Mouse (Mus musculus): ENCODE results near the gene Gm10638. TPM values are rescaled to one million over a fixed set of nuclear protein-coding genes. Genes with fewer than 3 reads are reported as not detected.

The Gm10638 gene
- polyA plus RNA-seq, 1 experiment from 2014 or later: 5.9 TPM

DNA sequence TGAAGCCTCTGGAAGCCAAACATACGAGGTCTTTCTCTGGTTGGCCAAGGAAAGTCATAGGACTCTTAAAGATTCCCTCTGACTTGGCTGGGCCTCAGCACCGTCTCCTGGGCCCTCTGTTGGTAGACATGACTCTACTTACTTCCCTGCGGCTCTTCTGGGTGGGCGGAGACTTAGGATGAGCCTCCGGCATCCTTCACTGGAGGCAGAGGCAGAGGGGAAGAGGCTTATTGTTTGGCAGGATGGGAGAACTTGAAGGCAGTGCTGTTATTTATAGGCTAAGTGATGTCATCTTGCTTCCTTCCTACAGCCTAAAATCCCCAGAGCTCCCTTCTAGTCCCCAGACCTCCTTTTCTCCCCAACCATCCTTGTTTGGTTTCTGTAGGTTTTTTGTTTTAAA is 41.0 kb downstream of the Gm10638 start:
- no peak overlapping the region for H3K27ac ChIP-seq (replicated peaks; ENCODE audit: low read depth, low read length)
- H3K4me3 ChIP-seq (ENCODE audit: low read depth, low read length): no peak overlapping the region
- H3K4me1 ChIP-seq (ENCODE audit: control insufficient read depth, insufficient read depth, low read length): 0 out of 2 replicates have a peak, but pooled peaks cover 2% of the 10 kb centered on the region
- no peak overlapping the region for H3K9ac ChIP-seq (ENCODE audit: low read length)
- ATAC-seq (ENCODE audit: insufficient number of reproducible peaks, low FRiP score, low TSS enrichment, low read depth) (no peak), DNase-seq (ENCODE audit: low spot score) (no peak)
- no peaks in the 10 kb centered on the region for H3K27me3 ChIP-seq (ENCODE audit: control insufficient read depth, insufficient read depth, low read length)
- no peaks in the 10 kb centered on the region for H3K9me3 ChIP-seq (ENCODE audit: control insufficient read depth, low read length)
- 54% methylated on average over 5 of the region's 5 CpGs for WGBS
- H3K4me2 ChIP-seq (ENCODE audit: low read depth, severe bottlenecking): no peak overlapping the region
- no peaks in the 10 kb centered on the region for H3K36me3 ChIP-seq (ENCODE audit: control insufficient read depth, insufficient read depth, low read length)

DNA sequence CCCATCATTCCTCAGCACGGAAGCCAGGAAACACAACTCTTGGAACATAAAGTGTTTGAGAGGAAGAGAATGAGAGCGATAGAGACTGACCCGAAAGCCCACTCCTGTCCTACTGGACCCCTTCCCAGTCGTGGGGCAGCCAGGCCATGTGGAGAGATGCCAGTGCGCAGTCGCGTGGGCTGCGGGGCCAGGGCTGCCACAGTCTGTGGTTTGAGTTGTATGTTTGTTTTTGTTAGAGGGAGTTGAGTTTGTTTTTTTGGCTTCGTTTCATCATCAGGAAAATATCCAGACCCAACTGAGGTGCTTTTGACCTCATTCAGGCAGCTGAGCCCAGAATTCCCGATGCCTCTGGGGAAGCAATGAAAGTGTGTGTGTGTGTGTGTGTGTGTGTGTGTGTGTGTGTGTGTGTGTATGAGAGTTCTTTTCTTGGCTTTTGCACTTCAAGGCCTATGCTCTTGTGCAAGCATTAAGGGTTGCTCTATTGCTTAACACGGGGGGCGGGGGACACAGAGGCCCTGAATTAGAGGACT is 42.5 kb downstream of the Gm10638 start:
- Histone ChIP-seq H3K4me2 (ENCODE audit: low read depth, severe bottlenecking) (no peak overlapping the region), H3K9me3 (ENCODE audit: control insufficient read depth, low read length) (no peaks in the 10 kb centered on the region), H3K36me3 (ENCODE audit: control insufficient read depth, insufficient read depth, low read length) (no peaks in the 10 kb centered on the region), H3K27ac (replicated peaks; ENCODE audit: low read depth, low read length) (no peak overlapping the region), H3K9ac (ENCODE audit: low read length) (no peak overlapping the region), H3K27me3 (ENCODE audit: control insufficient read depth, insufficient read depth, low read length) (no peaks in the 10 kb centered on the region), H3K4me3 (ENCODE audit: low read depth, low read length) (no peak overlapping the region), H3K4me1 (ENCODE audit: control insufficient read depth, insufficient read depth, low read length) (0 out of 2 replicates have a peak, but pooled peaks cover 2% of the 10 kb centered on the region)
- no peak for DNase-seq (ENCODE audit: low spot score)
- ATAC-seq (ENCODE audit: insufficient number of reproducible peaks, low FRiP score, low TSS enrichment, low read depth): no peak
- WGBS: 81% methylated on average over 12 of the region's 12 CpGs

DNA sequence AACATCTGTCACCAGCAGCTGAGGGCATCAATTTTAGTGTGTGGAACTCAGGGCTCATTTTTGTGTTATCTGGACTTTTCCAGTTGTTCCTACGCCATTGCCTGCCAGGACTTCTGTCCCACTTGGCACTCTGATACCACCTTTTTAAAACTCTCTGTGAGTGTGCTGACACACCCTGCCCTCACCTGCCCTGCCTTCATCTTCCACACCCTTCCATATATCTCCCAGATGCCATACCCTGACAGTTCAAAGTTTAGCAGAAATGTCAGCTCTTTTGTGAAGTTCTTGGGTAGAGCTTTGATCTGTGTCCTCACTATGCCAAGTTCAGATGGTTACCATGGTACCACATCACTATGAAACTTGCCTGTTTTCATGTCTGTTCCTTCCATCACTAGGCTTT is 44.1 kb downstream of the Gm10638 start:
- H3K4me3 ChIP-seq (ENCODE audit: low read depth, low read length): no peak overlapping the region
- ATAC-seq (ENCODE audit: insufficient number of reproducible peaks, low FRiP score, low TSS enrichment, low read depth) (no peak), DNase-seq (ENCODE audit: low spot score) (no peak)
- no peaks in the 10 kb centered on the region for H3K27me3 ChIP-seq (ENCODE audit: control insufficient read depth, insufficient read depth, low read length)
- H3K9me3 ChIP-seq (ENCODE audit: control insufficient read depth, low read length): no peaks in the 10 kb centered on the region
- no peaks in the 10 kb centered on the region for H3K36me3 ChIP-seq (ENCODE audit: control insufficient read depth, insufficient read depth, low read length)
- 0 out of 2 replicates have a peak, but pooled peaks cover 2% of the 10 kb centered on the region for H3K4me1 ChIP-seq (ENCODE audit: control insufficient read depth, insufficient read depth, low read length)
- H3K27ac ChIP-seq (replicated peaks; ENCODE audit: low read depth, low read length): no peak overlapping the region
- 88% methylated on average over 1 of the region's 1 CpGs for WGBS
- H3K4me2 ChIP-seq (ENCODE audit: low read depth, severe bottlenecking): no peak overlapping the region
- H3K9ac ChIP-seq (ENCODE audit: low read length): no peak overlapping the region

DNA sequence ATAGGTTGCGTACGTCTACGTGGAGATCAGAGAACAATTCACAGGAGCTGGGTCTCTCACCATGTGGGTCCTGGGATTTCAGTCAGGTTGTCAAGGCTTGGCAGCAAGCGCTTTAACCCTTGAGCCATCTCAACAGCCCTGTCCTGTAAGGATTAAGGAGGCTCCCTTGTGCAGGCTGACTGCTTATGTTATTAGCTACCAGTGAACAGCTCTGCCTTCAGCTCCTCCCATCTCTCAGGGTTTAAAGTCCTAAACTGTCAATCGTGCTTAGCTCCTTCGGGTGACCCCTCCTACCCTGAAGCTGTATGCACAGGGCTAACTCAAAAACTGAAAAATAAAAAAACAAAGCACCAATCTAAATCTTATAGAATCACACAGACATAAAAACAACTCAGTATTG is 46.0 kb downstream of the Gm10638 start:
- H3K4me3 ChIP-seq (ENCODE audit: low read depth, low read length): no peak overlapping the region
- no peaks in the 10 kb centered on the region for H3K9me3 ChIP-seq (ENCODE audit: control insufficient read depth, low read length)
- H3K4me1 ChIP-seq (ENCODE audit: control insufficient read depth, insufficient read depth, low read length): 0 out of 2 replicates have a peak, but pooled peaks cover 2% of the 10 kb centered on the region
- 90% methylated on average over 6 of the region's 6 CpGs for WGBS
- no peak overlapping the region for H3K9ac ChIP-seq (ENCODE audit: low read length)
- H3K27me3 ChIP-seq (ENCODE audit: control insufficient read depth, insufficient read depth, low read length): no peaks in the 10 kb centered on the region
- no peak overlapping the region for H3K4me2 ChIP-seq (ENCODE audit: low read depth, severe bottlenecking)
- DNase-seq (ENCODE audit: low spot score) (no peak), ATAC-seq (ENCODE audit: insufficient number of reproducible peaks, low FRiP score, low TSS enrichment, low read depth) (no peak)
- no peaks in the 10 kb centered on the region for H3K36me3 ChIP-seq (ENCODE audit: control insufficient read depth, insufficient read depth, low read length)
- H3K27ac ChIP-seq (replicated peaks; ENCODE audit: low read depth, low read length): no peak overlapping the region

DNA sequence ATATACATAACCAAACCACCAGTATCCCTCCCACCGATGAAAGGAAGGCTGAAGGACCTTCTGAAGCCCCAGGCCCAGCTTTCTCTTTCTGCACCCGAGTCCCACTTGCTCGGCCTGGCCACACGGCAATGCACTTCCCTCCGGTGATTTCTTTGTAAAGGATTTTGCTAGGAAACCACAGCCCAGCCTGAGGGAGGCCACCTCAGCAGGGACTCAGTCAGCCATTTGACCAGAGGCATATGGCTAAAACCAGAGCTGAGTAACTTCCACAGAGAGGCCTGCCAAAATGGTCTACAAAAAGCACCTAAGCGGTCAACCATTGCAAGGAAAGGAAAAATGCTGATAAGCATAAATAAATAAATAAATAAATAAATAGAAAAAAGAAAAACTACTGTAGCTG is 49.2 kb downstream of the Gm10638 start:
- WGBS: 45% methylated on average over 6 of the region's 6 CpGs
- H3K36me3 ChIP-seq (ENCODE audit: control insufficient read depth, insufficient read depth, low read length): no peaks in the 10 kb centered on the region
- H3K27ac ChIP-seq (replicated peaks; ENCODE audit: low read depth, low read length): no peak overlapping the region
- H3K4me2 ChIP-seq (ENCODE audit: low read depth, severe bottlenecking): no peak overlapping the region
- H3K9me3 ChIP-seq (ENCODE audit: control insufficient read depth, low read length): no peaks in the 10 kb centered on the region
- H3K27me3 ChIP-seq (ENCODE audit: control insufficient read depth, insufficient read depth, low read length): no peaks in the 10 kb centered on the region
- no peak for ATAC-seq (ENCODE audit: insufficient number of reproducible peaks, low FRiP score, low TSS enrichment, low read depth)
- H3K9ac ChIP-seq (ENCODE audit: low read length): no peak overlapping the region
- DNase-seq (ENCODE audit: low spot score): no peak
- H3K4me3 ChIP-seq (ENCODE audit: low read depth, low read length): no peak overlapping the region
- no peaks in the 10 kb centered on the region for H3K4me1 ChIP-seq (ENCODE audit: control insufficient read depth, insufficient read depth, low read length)

Other genes starting within 250 kb of the Gm10638 start
- 0.07 TPM in 1 of 2 replicates, not detected in the other for gene Abcc12, start 165.0 kb upstream of the Gm10638 start, polyA plus RNA-seq (2014; fragmentation: Nextera tagmentation; extraction: Ambion mirVana)
- 51.0 and 51.4 TPM in 2 replicates for gene Lonp2, start 121.7 kb upstream of the Gm10638 start, polyA plus RNA-seq (2014; fragmentation: Nextera tagmentation; extraction: Ambion mirVana)
- gene Siah1a, start 235 bp downstream of the Gm10638 start, polyA plus RNA-seq (2014; fragmentation: Nextera tagmentation; extraction: Ambion mirVana): 59.8 and 61.6 TPM in 2 replicates
- gene N4bp1, start 139.6 kb downstream of the Gm10638 start, polyA plus RNA-seq (2014; fragmentation: Nextera tagmentation; extraction: Ambion mirVana): 12.1 and 13.0 TPM in 2 replicates

Data from limb, embryonic 11.5 days (tissue).